Comparison of ENCODE assay signal across 8 mouse cellular contexts in genomic region chr5:135023344-135024173, GRCm38 (mm10). TPM values are rescaled to one million over a fixed set of nuclear protein-coding genes. Genes with fewer than 3 reads are reported as not detected.
DNase-seq lines count a peak whose midpoint lies in the region; ATAC-seq and TF ChIP-seq lines count a peak whose summit lies in the region.

Gene Stx1a (plus strand): TSS chr5:135023482.

- no peaks in the 10 kb centered on the region for H3K27me3 ChIP-seq in heart, embryonic 13.5 days (replicated peaks)
- H3K27me3 ChIP-seq in kidney, postnatal 0 days (ENCODE audit: insufficient read depth, low read length): no peaks in the 10 kb centered on the region
- peaks cover 29% of the 10 kb centered on the region for H3K27me3 ChIP-seq in liver, embryonic 13.5 days
- no peaks in the 10 kb centered on the region for H3K27me3 ChIP-seq in neural tube, embryonic 11.5 days (ENCODE audit: control insufficient read depth, insufficient read depth, low read length)
- no peaks in the 10 kb centered on the region for H3K27me3 ChIP-seq in stomach, embryonic 16.5 days (ENCODE audit: control insufficient read depth, insufficient read depth, low read length)

- H3K4me2 ChIP-seq in heart, embryonic 13.5 days: peak within 1 kb of the TSS; percentile 95
- peak within 1 kb of the TSS; percentile 90 for H3K4me2 ChIP-seq in kidney, postnatal 0 days (ENCODE audit: low read length)
- H3K4me2 ChIP-seq in liver, embryonic 13.5 days: peak within 1 kb of the TSS; percentile 86
- peak within 1 kb of the TSS; percentile 56 for H3K4me2 ChIP-seq in neural tube, embryonic 11.5 days (ENCODE audit: low read depth)
- peak within 1 kb of the TSS; percentile 87 for H3K4me2 ChIP-seq in stomach, embryonic 16.5 days (ENCODE audit: low read depth, low read length)

- no peak within 1 kb of the TSS for H3K27ac ChIP-seq in bone marrow, adult 2 months (ENCODE audit: control insufficient read depth, insufficient read depth, low read depth, low read length, poor library complexity)
- no peak within 1 kb of the TSS for H3K27ac ChIP-seq in embryonic fibroblast, embryonic 13.5 days (ENCODE audit: insufficient read depth, low read length)
- H3K27ac ChIP-seq in heart, embryonic 13.5 days (replicated peaks): peak within 1 kb of the TSS; percentile 76
- no peak within 1 kb of the TSS for H3K27ac ChIP-seq in kidney, postnatal 0 days
- H3K27ac ChIP-seq in liver, embryonic 13.5 days: no peak within 1 kb of the TSS
- H3K27ac ChIP-seq in neural tube, embryonic 11.5 days (ENCODE audit: low read depth, low read length): no peak within 1 kb of the TSS
- H3K27ac ChIP-seq in stomach, embryonic 16.5 days (ENCODE audit: low read length): peak within 1 kb of the TSS; percentile 18

- no peak for TF ChIP-seq CTCF in bone marrow, adult 2 months (IDR thresholded peaks at IDR 0.05; ENCODE audit: control insufficient read depth, insufficient read depth, low read length)
- TF ChIP-seq CTCF in embryonic fibroblast, embryonic 13.5 days (IDR thresholded peaks at IDR 0.05; ENCODE audit: borderline replicate concordance, insufficient read depth, low read length): no peak
- no peak for TF ChIP-seq CTCF in kidney, postnatal 0 days (IDR thresholded peaks at IDR 0.05; ENCODE audit: low read depth)

- ATAC-seq in heart, embryonic 13.5 days (ENCODE audit: extremely low read depth, insufficient number of reproducible peaks, low FRiP score, low TSS enrichment): peak; percentile 75; the same call in 1 of the 2 replicates
- peak; percentile 85 for ATAC-seq in kidney, postnatal 0 days (replicated peaks; ENCODE audit: low FRiP score, low read depth)
- ATAC-seq in liver, embryonic 13.5 days (ENCODE audit: low read depth): peak; percentile 88
- peak; percentile 92 for ATAC-seq in neural tube, embryonic 11.5 days (ENCODE audit: insufficient read depth, low FRiP score, low TSS enrichment)
- peak; percentile 95 for ATAC-seq in stomach, embryonic 16.5 days (ENCODE audit: insufficient read depth, low FRiP score)

- peak; percentile 13; the same call in 1 of the 2 replicates for TF ChIP-seq POLR2A in bone marrow, adult 2 months (IDR thresholded peaks at IDR 0.05; ENCODE audit: borderline replicate concordance, control insufficient read depth, low read depth, low read length)
- peak; percentile 90 for TF ChIP-seq POLR2A in embryonic fibroblast, embryonic 13.5 days (IDR thresholded peaks at IDR 0.05; ENCODE audit: low read depth, low read length)

- peak within 1 kb of the TSS; percentile 45 for H3K4me3 ChIP-seq in bone marrow, adult 2 months (replicated peaks; ENCODE audit: control insufficient read depth, low read depth, low read length)
- H3K4me3 ChIP-seq in embryonic fibroblast, embryonic 13.5 days (ENCODE audit: insufficient read depth, low read length): peak within 1 kb of the TSS; percentile 74
- peak within 1 kb of the TSS; percentile 77 for H3K4me3 ChIP-seq in heart, embryonic 13.5 days
- peak within 1 kb of the TSS; percentile 72 for H3K4me3 ChIP-seq in kidney, postnatal 0 days (replicated peaks; ENCODE audit: low read depth, low read length)
- peak within 1 kb of the TSS; percentile 64 for H3K4me3 ChIP-seq in liver, embryonic 13.5 days (replicated peaks)
- H3K4me3 ChIP-seq in neural tube, embryonic 11.5 days (ENCODE audit: low read depth, low read length): peak within 1 kb of the TSS; percentile 51
- H3K4me3 ChIP-seq in stomach, embryonic 16.5 days (replicated peaks; ENCODE audit: low read length): peak within 1 kb of the TSS; percentile 60

- WGBS in bone marrow, adult 2 months: under 1% methylated on average over 61 of the region's 61 CpGs
- WGBS in heart, embryonic 13.5 days: under 1% methylated on average over 61 of the region's 61 CpGs
- under 1% methylated on average over 61 of the region's 61 CpGs for WGBS in kidney, postnatal 0 days
- WGBS in liver, embryonic 13.5 days (ENCODE audit: insufficient replicate concordance): under 1% methylated on average over 60 of the region's 61 CpGs
- under 1% methylated on average over 61 of the region's 61 CpGs for WGBS in neural tube, embryonic 11.5 days
- under 1% methylated on average over 61 of the region's 61 CpGs for WGBS in stomach, embryonic 16.5 days

- DNase-seq in CD4-positive, CD25-positive, alpha-beta regulatory T cell, adult 2 months (ENCODE audit: low read depth, low spot score): peak; percentile 90
- peak; percentile 96 for DNase-seq in kidney, postnatal 0 days (ENCODE audit: low spot score)
- DNase-seq in liver, embryonic 13.5 days: peak; percentile 84
- peak; percentile 93 for DNase-seq in neural tube, embryonic 11.5 days (ENCODE audit: low spot score)

- H3K9ac ChIP-seq in heart, embryonic 13.5 days: peak within 1 kb of the TSS; percentile 93
- H3K9ac ChIP-seq in kidney, postnatal 0 days (ENCODE audit: low read depth, low read length): peak within 1 kb of the TSS; percentile 73
- H3K9ac ChIP-seq in liver, embryonic 13.5 days: peak within 1 kb of the TSS; percentile 64
- H3K9ac ChIP-seq in neural tube, embryonic 11.5 days (ENCODE audit: low read length): peak within 1 kb of the TSS; percentile 59
- peak within 1 kb of the TSS; percentile 79 for H3K9ac ChIP-seq in stomach, embryonic 16.5 days (ENCODE audit: low read length)

- no peaks in the 10 kb centered on the region for H3K36me3 ChIP-seq in heart, embryonic 13.5 days
- no peaks in the 10 kb centered on the region for H3K36me3 ChIP-seq in kidney, postnatal 0 days (ENCODE audit: insufficient read depth, low read length)
- no peaks in the 10 kb centered on the region for H3K36me3 ChIP-seq in liver, embryonic 13.5 days
- H3K36me3 ChIP-seq in neural tube, embryonic 11.5 days (ENCODE audit: control insufficient read depth, insufficient read depth, low read length): no peaks in the 10 kb centered on the region
- H3K36me3 ChIP-seq in stomach, embryonic 16.5 days (ENCODE audit: control insufficient read depth, insufficient read depth, low read length): no peaks in the 10 kb centered on the region

- H3K9me3 ChIP-seq in heart, embryonic 13.5 days: no peaks in the 10 kb centered on the region
- no peaks in the 10 kb centered on the region for H3K9me3 ChIP-seq in kidney, postnatal 0 days (replicated peaks; ENCODE audit: low read length)
- H3K9me3 ChIP-seq in liver, embryonic 13.5 days (replicated peaks): no peaks in the 10 kb centered on the region
- H3K9me3 ChIP-seq in neural tube, embryonic 11.5 days (ENCODE audit: control insufficient read depth, low read length): no peaks in the 10 kb centered on the region
- H3K9me3 ChIP-seq in stomach, embryonic 16.5 days (replicated peaks; ENCODE audit: control insufficient read depth, low read length): no peaks in the 10 kb centered on the region

- H3K4me1 ChIP-seq in bone marrow, adult 2 months (ENCODE audit: control insufficient read depth, insufficient read depth, low read length): peaks cover 2% of the 10 kb centered on the region
- H3K4me1 ChIP-seq in embryonic fibroblast, embryonic 13.5 days (ENCODE audit: control insufficient read depth, insufficient read depth, low read length): peaks cover 6% of the 10 kb centered on the region
- H3K4me1 ChIP-seq in heart, embryonic 13.5 days: peaks cover 57% of the 10 kb centered on the region
- peaks cover 23% of the 10 kb centered on the region for H3K4me1 ChIP-seq in kidney, postnatal 0 days (replicated peaks; ENCODE audit: insufficient read depth, low read length)
- H3K4me1 ChIP-seq in liver, embryonic 13.5 days (replicated peaks): peaks cover 37% of the 10 kb centered on the region
- H3K4me1 ChIP-seq in neural tube, embryonic 11.5 days (ENCODE audit: control insufficient read depth, insufficient read depth, low read length): 0 out of 2 replicates have a peak, but pooled peaks cover 5% of the 10 kb centered on the region
- H3K4me1 ChIP-seq in stomach, embryonic 16.5 days (ENCODE audit: control insufficient read depth, insufficient read depth, low read length): peaks cover 29% of the 10 kb centered on the region

RNA-seq across cellular contexts. Expression of gene Stx1a, which starts in this region (rescaled TPM):
- polyA plus RNA-seq in bone marrow, adult 2 months (2011; ENCODE audit: insufficient read depth, insufficient read length, low replicate concordance, missing spikeins): 2.0 and 2.9 TPM in 2 replicates
- 6.9 and 10.2 TPM in 2 replicates for polyA plus RNA-seq in embryonic fibroblast, embryonic 13.5 days (2011; ENCODE audit: insufficient read length, low read depth, missing spikeins)
- 8.2 and 8.3 TPM in 2 replicates for polyA plus RNA-seq in heart, embryonic 13.5 days (2015; fragmentation: Nextera tagmentation; extraction: Ambion mirVana)
- 6.6 and 9.0 TPM in 2 replicates for polyA plus RNA-seq in kidney, postnatal 0 days (2015; fragmentation: Nextera tagmentation; extraction: Ambion mirVana)
- 1.3 and 1.5 TPM in 2 replicates for polyA plus RNA-seq in liver, embryonic 13.5 days (2015; fragmentation: Nextera tagmentation; extraction: Ambion mirVana)
- 25.4 and 36.6 TPM in 2 replicates for polyA plus RNA-seq in neural tube, embryonic 11.5 days (2014; fragmentation: Nextera tagmentation; extraction: Ambion mirVana)
- 12.5 and 14.0 TPM in 2 replicates for polyA plus RNA-seq in stomach, embryonic 16.5 days (2015; fragmentation: Nextera tagmentation; extraction: Ambion mirVana)

Comparison
In these comparisons a context has a peak if more than half of its experiments do, and no peak if none do; other contexts are left out.
1. H3K27ac ChIP-seq: peak in heart, embryonic 13.5 days (single experiment) and stomach, embryonic 16.5 days (single experiment); none in bone marrow, adult 2 months (single experiment), embryonic fibroblast, embryonic 13.5 days (single experiment), kidney, postnatal 0 days (single experiment), liver, embryonic 13.5 days (single experiment) and neural tube, embryonic 11.5 days (single experiment).
2. Peak in every context shown above with its lines, with median percentiles within 50 percentile points of each other: DNase-seq, H3K4me3 ChIP-seq, ATAC-seq, H3K4me2 ChIP-seq and H3K9ac ChIP-seq.